Mouse (Mus musculus): Measurements from ENCODE around the gene Isoc2b. TPM values are rescaled to one million over a fixed set of nuclear protein-coding genes. Genes with fewer than 3 reads are reported as not detected.
A peak's percentile ranks its signal among the peaks of the same experiment; 100 is the strongest.
"Not testable (repeated sequence)": the region's sequence is repeated elsewhere in the genome, so short reads cannot be mapped to it uniquely, and the experiment has no call there.

Isoc2b gene
- polyA plus RNA-seq, 1 experiment from 2014 or later: 5.6 TPM

DNA sequence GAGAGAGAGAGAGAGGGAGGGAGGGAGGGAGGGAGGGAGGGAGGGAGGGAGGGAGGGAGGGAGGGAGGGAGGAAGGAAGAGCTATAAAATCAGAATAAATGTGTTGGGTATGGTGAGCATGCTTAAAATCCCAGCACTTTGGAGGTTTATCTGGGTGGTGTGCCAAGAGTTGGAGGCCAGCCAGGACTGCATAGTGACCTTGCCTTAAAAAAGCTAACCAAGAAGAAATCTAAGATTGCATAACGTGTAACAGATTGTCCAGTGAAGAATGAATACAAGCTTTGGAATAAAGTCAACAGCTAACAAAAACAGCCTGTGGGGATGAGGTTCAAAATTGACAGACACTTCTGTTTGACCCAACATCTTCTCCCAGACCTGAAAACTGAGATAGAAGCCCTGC is 7.0 kb downstream of the Isoc2b start:
- Histone ChIP-seq H3K27ac (ENCODE audit: low read length) (peak overlapping the region; percentile 77), H3K4me1 (ENCODE audit: control insufficient read depth, insufficient read depth, low read length) (peaks cover 19% of the 10 kb centered on the region), H3K27me3 (ENCODE audit: control insufficient read depth, insufficient read depth, low read length) (peaks cover 4% of the 10 kb centered on the region; the same call in 1 of the 2 replicates), H3K9me3 (replicated peaks; ENCODE audit: control insufficient read depth, low read length) (no peaks in the 10 kb centered on the region), H3K36me3 (ENCODE audit: control insufficient read depth, insufficient read depth) (no peaks in the 10 kb centered on the region), H3K4me3 (ENCODE audit: low read length) (no peak overlapping the region), H3K4me2 (ENCODE audit: low read depth, low read length) (no peak overlapping the region), H3K9ac (ENCODE audit: low read length) (no peak overlapping the region)
- 13% methylated on average over 1 of the region's 1 CpGs for WGBS
- ATAC-seq (replicated peaks; ENCODE audit: extremely low read depth, insufficient read depth, low FRiP score): no peak

DNA sequence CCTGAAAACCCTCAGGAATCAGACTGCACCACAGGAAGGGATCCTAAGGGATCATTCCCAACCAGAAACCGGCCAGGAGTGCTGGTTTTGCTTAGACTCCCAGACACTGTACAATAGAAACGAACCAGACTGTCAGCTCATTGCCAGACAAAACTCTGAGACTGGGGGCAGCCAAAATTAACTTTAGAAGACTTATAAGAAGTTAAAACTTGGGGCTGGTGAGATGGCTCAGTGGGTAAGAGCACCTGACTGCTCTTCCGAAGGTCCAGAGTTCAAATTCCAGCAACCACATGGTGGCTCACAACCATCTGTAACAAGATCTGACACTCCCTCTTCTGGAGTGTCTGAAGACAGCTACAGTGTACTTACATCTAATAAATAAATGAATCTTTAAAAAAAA is 9.1 kb downstream of the Isoc2b start:
- not testable (repeated sequence) for H3K9me3 ChIP-seq (replicated peaks; ENCODE audit: control insufficient read depth, low read length); H3K9ac ChIP-seq (ENCODE audit: low read length); H3K27me3 ChIP-seq (ENCODE audit: control insufficient read depth, insufficient read depth, low read length); H3K36me3 ChIP-seq (ENCODE audit: control insufficient read depth, insufficient read depth); H3K4me3 ChIP-seq (ENCODE audit: low read length); H3K27ac ChIP-seq (ENCODE audit: low read length); ATAC-seq (replicated peaks; ENCODE audit: extremely low read depth, insufficient read depth, low FRiP score); H3K4me2 ChIP-seq (ENCODE audit: low read depth, low read length)
- H3K4me1 ChIP-seq (ENCODE audit: control insufficient read depth, insufficient read depth, low read length): peaks cover 11% of the 10 kb centered on the region
- 66% methylated on average over 3 of the region's 3 CpGs for WGBS

DNA sequence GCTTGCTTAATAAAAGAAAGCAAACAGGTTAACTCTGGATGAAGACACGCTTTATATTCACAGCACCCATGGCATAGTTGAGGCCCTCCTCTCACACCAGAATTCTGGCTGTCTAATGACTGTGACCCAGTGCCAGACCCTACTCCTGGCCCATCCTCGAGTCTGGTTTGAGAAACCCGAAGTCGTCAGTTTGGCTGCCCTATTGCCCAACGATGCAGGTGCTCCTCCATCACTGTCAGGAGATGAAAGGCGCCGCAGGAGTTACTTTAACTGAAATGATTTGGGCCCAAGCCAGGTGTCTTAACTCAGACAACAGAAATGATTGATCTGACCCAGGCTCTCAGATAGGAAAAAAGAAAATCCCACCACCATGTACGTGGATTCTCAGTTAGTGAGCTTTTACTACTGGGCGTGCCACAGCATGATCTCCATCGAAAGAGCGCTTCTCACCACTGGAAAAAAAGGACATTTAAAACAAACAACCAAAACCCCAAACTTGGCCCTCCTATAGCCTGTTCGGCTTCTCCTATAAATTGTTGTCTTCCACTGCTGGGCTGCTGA is 10.6 kb downstream of the Isoc2b start:
- Histone ChIP-seq H3K4me3 (ENCODE audit: low read length) (no peak overlapping the region), H3K9ac (ENCODE audit: low read length) (no peak overlapping the region), H3K9me3 (replicated peaks; ENCODE audit: control insufficient read depth, low read length) (0 out of 2 replicates have a peak, but pooled peaks cover under 1% of the 10 kb centered on the region), H3K4me1 (ENCODE audit: control insufficient read depth, insufficient read depth, low read length) (peaks cover 7% of the 10 kb centered on the region), H3K27me3 (ENCODE audit: control insufficient read depth, insufficient read depth, low read length) (peaks cover 7% of the 10 kb centered on the region; the same call in 1 of the 2 replicates), H3K27ac (ENCODE audit: low read length) (no peak overlapping the region), H3K36me3 (ENCODE audit: control insufficient read depth, insufficient read depth) (no peaks in the 10 kb centered on the region), H3K4me2 (ENCODE audit: low read depth, low read length) (no peak overlapping the region)
- ATAC-seq (replicated peaks; ENCODE audit: extremely low read depth, insufficient read depth, low FRiP score): no peak
- WGBS: 68% methylated on average over 12 of the region's 12 CpGs

DNA sequence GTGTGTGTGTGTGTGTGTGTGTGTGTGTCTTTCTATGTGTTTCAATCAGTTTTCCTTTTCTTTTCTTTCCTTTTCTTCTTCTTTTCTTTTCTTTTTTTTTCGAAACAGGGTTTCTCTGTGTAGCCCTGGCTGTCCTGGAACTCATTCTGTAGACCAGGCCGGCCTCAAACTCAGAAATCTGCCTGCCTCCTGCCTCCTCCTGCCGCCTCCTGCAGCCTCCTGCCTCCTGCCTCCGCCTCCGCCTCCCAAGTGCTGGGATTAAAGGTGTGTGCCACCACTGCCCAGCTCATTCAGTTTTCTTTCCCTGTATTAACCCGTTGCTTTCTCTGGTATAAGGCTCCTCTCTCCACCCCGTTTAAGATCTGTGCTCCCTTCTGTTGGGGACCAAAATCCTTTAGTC is 12.7 kb downstream of the Isoc2b start:
- no peak overlapping the region for H3K4me3 ChIP-seq (ENCODE audit: low read length)
- no peaks in the 10 kb centered on the region for H3K4me1 ChIP-seq (ENCODE audit: control insufficient read depth, insufficient read depth, low read length)
- H3K36me3 ChIP-seq (ENCODE audit: control insufficient read depth, insufficient read depth): no peaks in the 10 kb centered on the region
- WGBS: 57% methylated on average over 7 of the region's 7 CpGs
- no peak for ATAC-seq (replicated peaks; ENCODE audit: extremely low read depth, insufficient read depth, low FRiP score)
- no peak overlapping the region for H3K4me2 ChIP-seq (ENCODE audit: low read depth, low read length)
- H3K9me3 ChIP-seq (replicated peaks; ENCODE audit: control insufficient read depth, low read length): 0 out of 2 replicates have a peak, but pooled peaks cover 4% of the 10 kb centered on the region
- H3K9ac ChIP-seq (ENCODE audit: low read length): no peak overlapping the region
- H3K27me3 ChIP-seq (ENCODE audit: control insufficient read depth, insufficient read depth, low read length): peaks cover 7% of the 10 kb centered on the region; the same call in 1 of the 2 replicates
- no peak overlapping the region for H3K27ac ChIP-seq (ENCODE audit: low read length)

DNA sequence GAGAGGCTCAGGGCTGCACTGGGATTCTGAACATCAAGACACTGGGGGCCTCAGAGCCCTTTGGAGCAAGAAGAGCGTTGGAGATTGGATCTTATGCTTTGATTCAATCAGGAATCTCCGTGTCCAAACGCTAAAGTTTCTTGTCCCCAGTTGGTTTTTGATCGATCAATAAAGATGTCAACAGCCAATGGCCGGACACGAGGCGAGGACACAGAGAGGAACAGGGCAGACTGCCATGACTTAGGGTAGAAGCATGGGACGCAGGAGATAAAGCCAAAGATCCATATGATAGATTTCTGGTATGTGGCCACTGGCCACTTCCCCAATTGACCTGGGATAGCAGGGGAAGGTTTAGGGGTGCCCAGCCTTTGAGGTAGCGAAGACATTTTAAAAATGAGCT is 13.6 kb downstream of the Isoc2b start:
- Histone ChIP-seq H3K27me3 (ENCODE audit: control insufficient read depth, insufficient read depth, low read length) (peaks cover 7% of the 10 kb centered on the region; the same call in 1 of the 2 replicates), H3K27ac (ENCODE audit: low read length) (no peak overlapping the region), H3K36me3 (ENCODE audit: control insufficient read depth, insufficient read depth) (no peaks in the 10 kb centered on the region), H3K9me3 (replicated peaks; ENCODE audit: control insufficient read depth, low read length) (0 out of 2 replicates have a peak, but pooled peaks cover 4% of the 10 kb centered on the region), H3K4me2 (ENCODE audit: low read depth, low read length) (no peak overlapping the region), H3K9ac (ENCODE audit: low read length) (no peak overlapping the region), H3K4me3 (ENCODE audit: low read length) (no peak overlapping the region), H3K4me1 (ENCODE audit: control insufficient read depth, insufficient read depth, low read length) (no peaks in the 10 kb centered on the region)
- WGBS: 81% methylated on average over 9 of the region's 9 CpGs
- ATAC-seq (replicated peaks; ENCODE audit: extremely low read depth, insufficient read depth, low FRiP score): no peak

DNA sequence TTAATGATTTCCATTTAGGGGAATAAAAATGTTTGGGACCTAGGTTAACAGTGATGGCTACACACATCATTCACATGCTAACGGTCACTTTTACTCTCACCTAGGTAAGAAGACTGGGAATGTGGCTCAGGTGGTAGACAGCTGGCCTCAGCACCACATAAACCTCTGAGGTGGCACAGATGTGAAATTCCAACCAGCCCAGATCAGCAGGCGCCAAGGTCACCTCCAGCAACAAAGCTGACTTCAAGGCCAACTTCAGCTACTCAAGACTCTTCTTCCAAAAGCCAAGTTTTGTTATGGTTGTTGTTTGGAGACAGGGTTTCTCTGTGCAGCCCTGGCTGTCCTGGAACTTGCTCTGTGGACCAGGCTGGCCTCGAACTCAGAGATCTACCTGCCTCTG is 16.4 kb downstream of the Isoc2b start:
- H3K27ac ChIP-seq (ENCODE audit: low read length): no peak overlapping the region
- H3K4me2 ChIP-seq (ENCODE audit: low read depth, low read length): no peak overlapping the region
- H3K4me1 ChIP-seq (ENCODE audit: control insufficient read depth, insufficient read depth, low read length): no peaks in the 10 kb centered on the region
- ATAC-seq (replicated peaks; ENCODE audit: extremely low read depth, insufficient read depth, low FRiP score): no peak
- no peak overlapping the region for H3K4me3 ChIP-seq (ENCODE audit: low read length)
- H3K9ac ChIP-seq (ENCODE audit: low read length): no peak overlapping the region
- H3K9me3 ChIP-seq (replicated peaks; ENCODE audit: control insufficient read depth, low read length): 0 out of 2 replicates have a peak, but pooled peaks cover 4% of the 10 kb centered on the region
- H3K36me3 ChIP-seq (ENCODE audit: control insufficient read depth, insufficient read depth): no peaks in the 10 kb centered on the region
- H3K27me3 ChIP-seq (ENCODE audit: control insufficient read depth, insufficient read depth, low read length): peaks cover 5% of the 10 kb centered on the region; the same call in 1 of the 2 replicates
- 74% methylated on average over 3 of the region's 3 CpGs for whole genome bisulfite sequencing

DNA sequence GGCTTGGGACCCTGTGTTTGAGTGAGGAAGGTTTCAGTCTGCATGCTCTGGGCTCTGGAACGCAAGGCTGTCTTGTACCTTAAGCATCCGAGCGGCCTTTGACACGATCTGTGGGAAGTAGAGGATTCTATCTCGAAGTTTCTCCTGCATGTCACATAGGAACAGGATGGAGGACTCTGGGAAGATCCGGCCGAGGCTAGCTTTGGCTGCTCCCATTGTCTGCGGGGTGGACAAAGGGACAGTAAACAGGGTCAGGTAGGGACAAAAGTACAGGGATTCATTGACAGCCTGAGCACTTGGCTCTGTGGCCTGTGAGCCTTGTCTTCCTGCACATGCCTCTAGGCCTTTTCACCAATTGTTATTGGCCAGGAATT is 18.8 kb downstream of the Isoc2b start:
- WGBS: 73% methylated on average over 8 of the region's 8 CpGs

DNA sequence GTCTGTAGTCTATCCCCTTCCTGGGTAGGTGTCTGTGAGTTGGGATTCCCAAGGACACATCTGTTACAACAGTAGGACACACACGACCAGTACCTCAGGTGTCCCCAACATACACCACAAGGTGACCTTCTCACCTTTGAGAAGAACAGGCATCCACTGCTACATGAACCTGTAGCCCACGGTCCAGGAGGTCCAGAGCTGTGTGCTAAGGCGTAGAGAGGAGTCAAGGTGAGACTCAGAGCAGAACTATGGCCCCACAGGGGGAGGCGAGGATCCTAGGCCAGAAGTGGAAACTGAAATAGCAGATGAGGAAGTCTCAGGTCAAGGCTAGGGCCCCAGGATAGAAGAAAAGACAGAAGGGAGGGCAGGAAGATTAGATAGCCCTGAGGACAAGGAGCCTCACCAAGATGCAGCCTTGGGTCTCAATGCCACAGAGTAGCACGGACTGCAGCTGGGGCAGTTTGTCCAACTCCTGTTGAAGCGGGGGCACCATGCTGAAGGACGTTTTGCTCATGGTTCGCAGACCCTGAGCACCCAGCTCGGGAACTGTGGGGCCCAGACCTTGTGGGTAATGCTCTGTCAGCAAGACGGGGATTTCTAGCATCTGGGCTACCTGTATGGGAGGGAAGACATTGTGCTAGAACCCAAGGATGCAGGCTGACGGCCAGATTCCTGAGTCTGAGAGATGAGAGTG is 19.3 kb downstream of the Isoc2b start:
- peaks cover 4% of the 10 kb centered on the region for H3K27me3 ChIP-seq (ENCODE audit: control insufficient read depth, insufficient read depth, low read length)
- 0 out of 2 replicates have a peak, but pooled peaks cover 4% of the 10 kb centered on the region for H3K9me3 ChIP-seq (replicated peaks; ENCODE audit: control insufficient read depth, low read length)
- H3K4me1 ChIP-seq (ENCODE audit: control insufficient read depth, insufficient read depth, low read length): no peaks in the 10 kb centered on the region
- WGBS: 76% methylated on average over 11 of the region's 11 CpGs
- no peaks in the 10 kb centered on the region for H3K36me3 ChIP-seq (ENCODE audit: control insufficient read depth, insufficient read depth)
- no peak overlapping the region for H3K4me2 ChIP-seq (ENCODE audit: low read depth, low read length)
- no peak overlapping the region for H3K9ac ChIP-seq (ENCODE audit: low read length)
- H3K4me3 ChIP-seq (ENCODE audit: low read length): no peak overlapping the region
- ATAC-seq (replicated peaks; ENCODE audit: extremely low read depth, insufficient read depth, low FRiP score): no peak
- no peak overlapping the region for H3K27ac ChIP-seq (ENCODE audit: low read length)

More for the DNA sequence above, 18.8 kb downstream of the Isoc2b start:
- Histone ChIP-seq H3K36me3 (ENCODE audit: control insufficient read depth, insufficient read depth) (no peaks in the 10 kb centered on the region), H3K4me2 (ENCODE audit: low read depth, low read length) (no peak overlapping the region), H3K9ac (ENCODE audit: low read length) (no peak overlapping the region), H3K4me1 (ENCODE audit: control insufficient read depth, insufficient read depth, low read length) (no peaks in the 10 kb centered on the region), H3K4me3 (ENCODE audit: low read length) (no peak overlapping the region), H3K27me3 (ENCODE audit: control insufficient read depth, insufficient read depth, low read length) (no peaks in the 10 kb centered on the region; the same call in none of the 2 replicates), H3K9me3 (replicated peaks; ENCODE audit: control insufficient read depth, low read length) (0 out of 2 replicates have a peak, but pooled peaks cover 4% of the 10 kb centered on the region), H3K27ac (ENCODE audit: low read length) (no peak overlapping the region)
- ATAC-seq (replicated peaks; ENCODE audit: extremely low read depth, insufficient read depth, low FRiP score): no peak

DNA sequence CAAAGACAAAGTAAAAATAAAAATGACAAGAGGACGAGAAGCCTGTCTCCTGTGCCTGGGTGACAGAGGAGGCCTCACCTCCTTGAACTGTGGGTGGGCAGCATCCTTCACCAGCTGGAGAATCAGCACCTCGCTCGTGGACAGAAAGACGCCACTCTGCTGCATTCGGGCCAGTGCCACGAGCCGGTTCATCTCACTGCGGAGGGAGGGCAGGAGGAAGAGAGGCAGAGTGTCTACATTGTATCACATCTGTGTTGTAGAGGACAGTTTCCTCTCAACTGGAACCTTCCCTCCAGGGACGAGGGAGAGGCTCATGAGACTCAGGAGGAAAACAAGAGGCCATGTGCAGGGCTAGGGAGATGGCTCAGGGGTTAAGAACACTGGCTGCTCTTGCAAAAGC is 20.7 kb downstream of the Isoc2b start:
- H3K4me1 ChIP-seq (ENCODE audit: control insufficient read depth, insufficient read depth, low read length): peaks cover under 1% of the 10 kb centered on the region
- WGBS: 53% methylated on average over 9 of the region's 9 CpGs
- H3K4me3 ChIP-seq (ENCODE audit: low read length): no peak overlapping the region
- H3K9me3 ChIP-seq (replicated peaks; ENCODE audit: control insufficient read depth, low read length): peaks cover 6% of the 10 kb centered on the region; the same call in 1 of the 2 replicates
- no peak overlapping the region for H3K4me2 ChIP-seq (ENCODE audit: low read depth, low read length)
- H3K36me3 ChIP-seq (ENCODE audit: control insufficient read depth, insufficient read depth): no peaks in the 10 kb centered on the region
- H3K27me3 ChIP-seq (ENCODE audit: control insufficient read depth, insufficient read depth, low read length): peaks cover 18% of the 10 kb centered on the region
- no peak overlapping the region for H3K9ac ChIP-seq (ENCODE audit: low read length)
- ATAC-seq (replicated peaks; ENCODE audit: extremely low read depth, insufficient read depth, low FRiP score): no peak
- no peak overlapping the region for H3K27ac ChIP-seq (ENCODE audit: low read length)
